Mouse (Mus musculus): ENCODE measurements around the gene Rhox7a. TPM values are rescaled to one million over a fixed set of nuclear protein-coding genes. Genes with fewer than 3 reads are reported as not detected.
"Not testable (repeated sequence)": the region's sequence is repeated elsewhere in the genome, so short reads cannot be mapped to it uniquely, and the experiment has no call there.

The Rhox7a gene
- total RNA-seq (2014; rRNA removed; ENCODE audit: low replicate concordance) (not detected in 2 replicates), polyA plus RNA-seq (2015; fragmentation: Nextera tagmentation; extraction: Ambion mirVana) (not detected in 2 replicates)

DNA sequence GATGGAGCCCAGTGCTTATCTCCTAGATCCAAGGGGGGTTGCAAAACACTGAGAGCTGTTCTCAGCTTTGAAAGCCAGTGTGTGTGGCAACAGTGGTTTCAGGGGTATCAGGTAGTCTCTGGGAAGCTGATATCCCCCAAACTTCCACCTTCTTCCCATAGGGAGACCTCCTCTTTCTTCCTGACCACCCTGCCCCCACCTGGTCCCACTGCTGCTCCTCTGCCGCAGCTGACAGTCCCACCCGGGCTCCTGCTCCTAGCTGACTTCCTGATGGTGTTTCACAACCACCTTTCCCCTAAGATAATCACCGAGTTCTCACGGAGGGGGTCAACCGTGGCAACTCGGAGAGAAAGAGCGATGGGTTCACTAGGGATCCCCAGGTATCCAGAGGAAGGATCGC is at the start of gene Rhox7a:
TSS of gene Rhox7a (plus strand) at position 301 of the 400 bp plus-strand sequence.
- not testable (repeated sequence) for H3K27ac ChIP-seq (ENCODE audit: low read depth); ATAC-seq (ENCODE audit: insufficient read depth, low read depth); H3K4me2 ChIP-seq (ENCODE audit: low read depth, low read length); H3K4me1 ChIP-seq (ENCODE audit: control insufficient read depth, insufficient read depth); H3K9ac ChIP-seq (replicated peaks; ENCODE audit: low read depth, low read length); H3K27me3 ChIP-seq (ENCODE audit: control insufficient read depth, insufficient read depth, low read length); H3K9me3 ChIP-seq (replicated peaks; ENCODE audit: control insufficient read depth, low read length); H3K36me3 ChIP-seq (replicated peaks; ENCODE audit: control insufficient read depth, insufficient read depth, low read length); H3K4me3 ChIP-seq (ENCODE audit: low read depth, low read length); DNase-seq (ENCODE audit: low spot score)
- WGBS: 63% methylated on average over 8 of the region's 8 CpGs

DNA sequence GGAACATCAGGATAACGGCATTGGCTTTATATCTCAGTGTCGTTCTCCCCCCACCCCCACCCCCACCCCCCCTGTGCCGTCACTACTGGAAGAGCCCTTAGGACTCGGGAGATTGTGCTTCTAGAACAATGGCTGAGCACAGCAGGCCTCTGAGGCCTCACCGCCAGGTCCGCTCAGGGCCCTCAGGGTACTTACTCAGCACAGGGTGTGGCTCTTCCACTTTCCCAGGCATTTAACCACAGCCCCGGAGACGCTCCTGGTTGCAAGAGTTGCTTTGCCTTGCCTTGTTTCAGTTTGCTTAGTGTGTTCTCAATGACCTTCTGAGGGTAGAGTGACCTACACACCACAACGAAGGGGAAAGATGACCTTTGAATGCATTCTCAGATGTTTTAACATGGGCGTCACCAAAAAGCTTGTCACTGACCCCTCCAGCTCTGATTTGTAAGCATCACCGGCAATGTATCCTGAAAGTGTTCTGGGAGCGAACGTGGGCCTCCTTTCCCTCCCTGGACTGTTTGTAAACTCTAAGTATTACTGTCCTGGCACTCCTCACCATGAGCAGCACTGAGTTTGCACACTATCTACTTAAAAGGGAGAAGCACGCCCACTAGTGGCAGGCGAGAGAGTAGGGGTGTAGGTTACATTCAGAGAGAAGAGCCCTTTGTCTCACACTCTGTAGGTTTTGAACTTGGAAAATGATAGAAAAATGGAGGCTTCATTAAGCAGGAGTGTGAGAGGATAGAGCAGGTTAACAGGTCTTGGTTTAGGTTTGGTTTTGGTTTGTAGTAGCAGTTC is 24.0 kb upstream of the Rhox7a start:
- no peaks in the 10 kb centered on the region for H3K27me3 ChIP-seq (ENCODE audit: control insufficient read depth, insufficient read depth, low read length)
- 75% methylated on average over 15 of the region's 15 CpGs for WGBS
- DNase-seq (ENCODE audit: low spot score) (no peak), ATAC-seq (ENCODE audit: insufficient read depth, low read depth) (no peak)
- TF ChIP-seq CTCF (IDR thresholded peaks at IDR 0.05; ENCODE audit: low read depth) (peak; percentile 10; the same call in 1 of the 2 replicates), EP300 (IDR thresholded peaks at IDR 0.05; ENCODE audit: low read depth) (no peak)
- H3K9me3 ChIP-seq (replicated peaks; ENCODE audit: control insufficient read depth, low read length): no peaks in the 10 kb centered on the region
- H3K9ac ChIP-seq (replicated peaks; ENCODE audit: low read depth, low read length): no peak overlapping the region
- no peak overlapping the region for H3K27ac ChIP-seq (ENCODE audit: low read depth)
- no peak overlapping the region for H3K4me2 ChIP-seq (ENCODE audit: low read depth, low read length)
- H3K4me1 ChIP-seq (ENCODE audit: control insufficient read depth, insufficient read depth): no peaks in the 10 kb centered on the region
- no peaks in the 10 kb centered on the region for H3K36me3 ChIP-seq (replicated peaks; ENCODE audit: control insufficient read depth, insufficient read depth, low read length)
- no peak overlapping the region for H3K4me3 ChIP-seq (ENCODE audit: low read depth, low read length)

- Histone ChIP-seq H3K4me1 (ENCODE audit: control insufficient read depth, insufficient read depth) (no peaks in the 10 kb centered on the region), H3K9me3 (replicated peaks; ENCODE audit: control insufficient read depth, low read length) (no peaks in the 10 kb centered on the region), H3K36me3 (replicated peaks; ENCODE audit: control insufficient read depth, insufficient read depth, low read length) (no peaks in the 10 kb centered on the region), H3K4me3 (ENCODE audit: low read depth, low read length) (no peak overlapping the region), H3K27me3 (ENCODE audit: control insufficient read depth, insufficient read depth, low read length) (no peaks in the 10 kb centered on the region), H3K9ac (replicated peaks; ENCODE audit: low read depth, low read length) (no peak overlapping the region), H3K27ac (ENCODE audit: low read depth) (no peak overlapping the region), H3K4me2 (ENCODE audit: low read depth, low read length) (no peak overlapping the region)
- 77% methylated on average over 2 of the region's 2 CpGs for WGBS
- DNase-seq (ENCODE audit: low spot score) (no peak), ATAC-seq (ENCODE audit: insufficient read depth, low read depth) (no peak)
- peak; percentile 17; the same call in 1 of the 2 replicates for TF ChIP-seq CTCF (IDR thresholded peaks at IDR 0.05; ENCODE audit: low read depth)
- TF ChIP-seq EP300 (IDR thresholded peaks at IDR 0.05; ENCODE audit: low read depth): no peak
These were observed 22.1 kb upstream of the Rhox7a start for GRCm38 (mm10) chrX:37809396-37809795.

GRCm38 (mm10) chrX:37811179-37811578 is 20.3 kb upstream of the Rhox7a start:
- Histone ChIP-seq H3K9ac (replicated peaks; ENCODE audit: low read depth, low read length) (no peak overlapping the region), H3K9me3 (replicated peaks; ENCODE audit: control insufficient read depth, low read length) (no peaks in the 10 kb centered on the region), H3K4me1 (ENCODE audit: control insufficient read depth, insufficient read depth) (no peaks in the 10 kb centered on the region), H3K27me3 (ENCODE audit: control insufficient read depth, insufficient read depth, low read length) (no peaks in the 10 kb centered on the region), H3K4me2 (ENCODE audit: low read depth, low read length) (no peak overlapping the region), H3K27ac (ENCODE audit: low read depth) (no peak overlapping the region), H3K4me3 (ENCODE audit: low read depth, low read length) (no peak overlapping the region), H3K36me3 (replicated peaks; ENCODE audit: control insufficient read depth, insufficient read depth, low read length) (no peaks in the 10 kb centered on the region)
- TF ChIP-seq CTCF (IDR thresholded peaks at IDR 0.05; ENCODE audit: low read depth): peak; percentile 61
- TF ChIP-seq EP300 (IDR thresholded peaks at IDR 0.05; ENCODE audit: low read depth): no peak
- ATAC-seq (ENCODE audit: insufficient read depth, low read depth) (no peak), DNase-seq (ENCODE audit: low spot score) (no peak)
- WGBS: 23% methylated on average over 5 of the region's 5 CpGs

- TF ChIP-seq EP300 (IDR thresholded peaks at IDR 0.05; ENCODE audit: low read depth): no peak
- TF ChIP-seq CTCF (IDR thresholded peaks at IDR 0.05; ENCODE audit: low read depth): peak; percentile 27; the same call in 1 of the 2 replicates
- no peaks in the 10 kb centered on the region for H3K27me3 ChIP-seq (ENCODE audit: control insufficient read depth, insufficient read depth, low read length)
- no peak overlapping the region for H3K9ac ChIP-seq (replicated peaks; ENCODE audit: low read depth, low read length)
- DNase-seq (ENCODE audit: low spot score): no peak
- H3K9me3 ChIP-seq (replicated peaks; ENCODE audit: control insufficient read depth, low read length): no peaks in the 10 kb centered on the region
- H3K4me1 ChIP-seq (ENCODE audit: control insufficient read depth, insufficient read depth): no peaks in the 10 kb centered on the region
- no peak overlapping the region for H3K4me2 ChIP-seq (ENCODE audit: low read depth, low read length)
- ATAC-seq (ENCODE audit: insufficient read depth, low read depth): no peak
- 61% methylated on average over 10 of the region's 10 CpGs for WGBS
- H3K36me3 ChIP-seq (replicated peaks; ENCODE audit: control insufficient read depth, insufficient read depth, low read length): no peaks in the 10 kb centered on the region
- H3K4me3 ChIP-seq (ENCODE audit: low read depth, low read length): no peak overlapping the region
- no peak overlapping the region for H3K27ac ChIP-seq (ENCODE audit: low read depth)
These were observed 15.8 kb upstream of the Rhox7a start for GRCm38 (mm10) chrX:37815665-37816064.

- not testable (repeated sequence) for H3K4me2 ChIP-seq (ENCODE audit: low read depth, low read length); H3K4me1 ChIP-seq (ENCODE audit: control insufficient read depth, insufficient read depth); H3K4me3 ChIP-seq (ENCODE audit: low read depth, low read length); H3K27ac ChIP-seq (ENCODE audit: low read depth); ATAC-seq (ENCODE audit: insufficient read depth, low read depth); H3K36me3 ChIP-seq (replicated peaks; ENCODE audit: control insufficient read depth, insufficient read depth, low read length); H3K27me3 ChIP-seq (ENCODE audit: control insufficient read depth, insufficient read depth, low read length); DNase-seq (ENCODE audit: low spot score); H3K9ac ChIP-seq (replicated peaks; ENCODE audit: low read depth, low read length); H3K9me3 ChIP-seq (replicated peaks; ENCODE audit: control insufficient read depth, low read length)
- WGBS: 89% methylated on average over 4 of the region's 12 CpGs
These were observed 4.9 kb upstream of the Rhox7a start, which contains the start of gene Rhox6 for GRCm38 (mm10) chrX:37826610-37827009. Rhox6 (plus strand) TSS chrX:37826910.

Data from heart, postnatal 0 days (tissue).